Mouse (Mus musculus) stomach, postnatal 0 days (tissue): Measurements from ENCODE around the gene Evi5l. TPM values are rescaled to one million over a fixed set of nuclear protein-coding genes. Genes with fewer than 3 reads are reported as not detected.

Experiments used
- ATAC-seq: fragments of 200-750 bp; cut with Nextera tagmentation; 2 replicates; pipeline ENCODE4 v1.8.0; 2017; ENCODE audit not compliant: low FRiP score, low TSS enrichment
- DNase-seq: peaks from one replicate; pipeline ENCODE4 v3.0.0-alpha.2; 2016; ENCODE audit warnings: low spot score
- H3K27ac ChIP-seq: fragments of 300-500 bp; sonication (generic); replicated peaks from 2 replicates; pipeline ENCODE4 v1.5.1; 2014; ENCODE audit warnings: mild to moderate bottlenecking, control low read depth
- H3K27me3 ChIP-seq: fragments of 300-500 bp; sonication (generic); 2 replicates; pipeline ENCODE4 v1.6.1; 2014; ENCODE audit warnings: low read length; ENCODE audit not compliant: control insufficient read depth, insufficient read depth
- H3K36me3 ChIP-seq: fragments of 300-500 bp; sonication (generic); 2 replicates; pipeline ENCODE4 v1.6.1; 2014; ENCODE audit warnings: low read length, mixed read lengths; ENCODE audit not compliant: control insufficient read depth, insufficient read depth
- H3K4me1 ChIP-seq: fragments of 300-500 bp; sonication (generic); replicated peaks from 2 replicates; pipeline ENCODE4 v1.6.1; 2014; ENCODE audit warnings: antibody characterized with exemption; ENCODE audit not compliant: control insufficient read depth, insufficient read depth
- H3K4me2 ChIP-seq: fragments of 300-500 bp; sonication (generic); replicated peaks from 2 replicates; pipeline ENCODE4 v1.6.1; 2014; ENCODE audit warnings: low read depth, mild to moderate bottlenecking, control low read depth, moderate library complexity
- H3K4me3 ChIP-seq: fragments of 300-500 bp; sonication (generic); 2 replicates; pipeline ENCODE4 v1.5.1; 2014; ENCODE audit warnings: low read depth, low read length, control low read depth
- H3K9ac ChIP-seq: fragments of 300-500 bp; sonication (generic); 2 replicates; pipeline ENCODE4 v1.6.1; 2014; ENCODE audit warnings: mild to moderate bottlenecking, low read length, control low read depth, mixed read lengths
- H3K9me3 ChIP-seq: fragments of 300-500 bp; sonication (generic); 2 replicates; pipeline ENCODE4 v1.6.1; 2016; ENCODE audit warnings: low read length; ENCODE audit not compliant: control insufficient read depth
- CTCF ChIP-seq: IDR thresholded peaks from 2 replicates; pipeline ENCODE4 v1.5.1; 2016; ENCODE audit warnings: antibody characterized with exemption, low read depth, mild to moderate bottlenecking, moderate library complexity
- EP300 ChIP-seq: optimal IDR thresholded peaks from 2 replicates; pipeline ENCODE3; 2016; ENCODE audit warnings: antibody characterized with exemption
- WGBS: fragments of 180-500 bp; shearing (Covaris S2); extraction: QIAGEN DNeasy Blood & Tissue Kit; methylation state at CpG from one replicate; pipeline ENCODE4 v1.1.7; 2014; 5-methylcytosine and 5-hydroxymethylcytosine counted together
- polyA plus RNA-seq: library from polyadenylated mRNA; unstranded; fragments of >200 nt; fragmentation: Nextera tagmentation; extraction: Ambion mirVana; gene quantifications from 2 replicates; pipeline ENCODE4 v1.2.1, GENCODE M21; 2015

Evi5l gene
- polyA plus RNA-seq, 1 experiment from 2014 or later: 11.0 TPM

- Histone ChIP-seq H3K27me3 (no peaks in the 10 kb centered on the region), H3K4me2 (peak within 1 kb of the TSS; percentile 94), H3K36me3 (peaks cover 22% of the 10 kb centered on the region), H3K9ac (peak within 1 kb of the TSS; percentile 67), H3K4me1 (no peaks in the 10 kb centered on the region; the same call in 1 of the 2 replicates), H3K27ac (peak within 1 kb of the TSS; percentile 61), H3K9me3 (no peaks in the 10 kb centered on the region), H3K4me3 (peak within 1 kb of the TSS; percentile 62)
- TF ChIP-seq EP300 (no peak), CTCF (no peak)
- peak; percentile 98 for DNase-seq
- ATAC-seq: peak; percentile 95
- WGBS: 9% methylated on average over 19 of the region's 33 CpGs
These were observed 92.9 kb downstream of the Evi5l start, which contains the start of gene Ctxn1 for GRCm38 (mm10) chr8:4259125-4259804. TSS of gene Ctxn1 (minus strand) at chr8:4259274.

DNA sequence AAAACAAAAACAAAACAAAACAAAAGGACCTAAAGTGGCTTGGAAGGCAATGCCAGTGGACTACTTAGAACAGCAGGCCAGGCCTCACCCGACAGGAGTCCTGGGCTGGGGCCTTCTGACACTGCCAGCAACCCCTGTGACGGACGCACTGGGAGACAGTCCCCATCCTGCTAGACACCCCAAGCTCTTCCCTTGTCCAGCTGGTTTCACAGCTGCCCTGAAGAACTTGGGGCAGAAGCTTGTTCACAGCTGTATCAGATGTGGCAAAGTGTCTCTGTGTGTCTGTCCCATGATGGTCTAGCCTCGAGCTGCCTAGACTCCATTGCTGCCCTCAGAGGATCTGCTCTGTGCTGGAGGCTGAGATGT, 93.4 kb downstream of the Evi5l start:
- peak overlapping the region; percentile 61 for H3K27ac ChIP-seq
- H3K4me1 ChIP-seq: no peaks in the 10 kb centered on the region
- no peak for TF ChIP-seq EP300
- TF ChIP-seq CTCF: no peak
- H3K36me3 ChIP-seq: peaks cover 22% of the 10 kb centered on the region
- no peak overlapping the region; the same call in 1 of the 2 replicates for H3K4me2 ChIP-seq
- 84% methylated on average over 4 of the region's 4 CpGs for WGBS
- H3K27me3 ChIP-seq: no peaks in the 10 kb centered on the region
- H3K9me3 ChIP-seq: no peaks in the 10 kb centered on the region
- H3K9ac ChIP-seq: no peak overlapping the region
- ATAC-seq: no peak
- no peak overlapping the region for H3K4me3 ChIP-seq
- no peak for DNase-seq

Other genes with a start within 250 kb of the Evi5l start
- 0.10 TPM in 1 of 2 replicates, not detected in the other for gene Cd209b, start 239.7 kb upstream of the Evi5l start, polyA plus RNA-seq
- gene Cd209c, start 211.8 kb upstream of the Evi5l start, polyA plus RNA-seq: 0.06 and 0.21 TPM in 2 replicates
- gene Cd209f, start 60.7 kb upstream of the Evi5l start, polyA plus RNA-seq: 0.45 and 0.50 TPM in 2 replicates
- 0.12 TPM in 1 of 2 replicates, not detected in the other for gene Cd209g, start 32.5 kb upstream of the Evi5l start, polyA plus RNA-seq
- 0.52 and 0.90 TPM in 2 replicates for gene Prr36, start 50.9 kb downstream of the Evi5l start, polyA plus RNA-seq
- gene Lrrc8e, start 60.3 kb downstream of the Evi5l start, polyA plus RNA-seq: 9.8 and 10.6 TPM in 2 replicates
- gene Map2k7, start 72.2 kb downstream of the Evi5l start, polyA plus RNA-seq: 15.7 and 19.8 TPM in 2 replicates
- gene Gm49320, start 72.3 kb downstream of the Evi5l start, polyA plus RNA-seq: 0.42 and 0.56 TPM in 2 replicates
- 1.1 and 1.7 TPM in 2 replicates for gene Tgfbr3l, start 81.6 kb downstream of the Evi5l start, polyA plus RNA-seq
- 33.8 and 35.6 TPM in 2 replicates for gene Snapc2, start 86.5 kb downstream of the Evi5l start, polyA plus RNA-seq
- gene Ctxn1, start 92.7 kb downstream of the Evi5l start, polyA plus RNA-seq: 43.9 and 53.1 TPM in 2 replicates
- 37.8 and 38.4 TPM in 2 replicates for gene Timm44, start 109.3 kb downstream of the Evi5l start, polyA plus RNA-seq
- gene Ccl25, start 158.6 kb downstream of the Evi5l start, polyA plus RNA-seq: 4.4 and 5.3 TPM in 2 replicates
- 80.2 and 88.6 TPM in 2 replicates for gene Elavl1, start 158.8 kb downstream of the Evi5l start, polyA plus RNA-seq